Mouse (Mus musculus): ENCODE measurements around the gene Ccdc77. TPM values are rescaled to one million over a fixed set of nuclear protein-coding genes. Genes with fewer than 3 reads are reported as not detected.
"Not testable (repeated sequence)": the region's sequence is repeated elsewhere in the genome, so short reads cannot be mapped to it uniquely, and the experiment has no call there.

Ccdc77 gene
- polyA plus RNA-seq, 1 experiment from 2014 or later = 12.4 TPM

DNA sequence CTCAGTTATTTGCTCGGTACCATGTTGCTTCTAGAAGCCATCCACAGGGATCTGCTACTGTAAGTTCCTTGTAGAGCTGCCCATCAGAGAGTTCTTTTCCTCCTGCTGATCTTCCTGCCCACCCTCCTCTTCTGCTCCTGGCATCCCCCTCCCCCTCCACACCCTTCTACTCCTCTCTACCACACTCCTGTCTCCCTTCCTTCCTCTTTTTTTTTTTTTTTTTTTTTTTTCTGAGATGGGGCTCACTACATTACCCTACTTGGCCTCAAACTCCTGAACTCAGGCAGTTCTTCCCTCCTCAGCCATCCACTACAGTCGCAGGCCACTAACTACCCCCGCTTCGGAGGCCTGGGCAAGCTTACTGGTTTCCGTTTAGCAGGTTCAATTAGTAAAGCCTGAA is 51.7 kb downstream of the Ccdc77 start:
- no peak for ATAC-seq
- no peak for TF ChIP-seq CTCF (IDR thresholded peaks at IDR 0.05)
- no peak for DNase-seq (ENCODE audit: low read depth, low spot score)
- H3K27me3 ChIP-seq = no peaks in the 10 kb centered on the region
- in situ Hi-C loops (cut with MboI; ENCODE audit: low pct_unique_long_range_greater_than_20kb) = no loop called here
- POLR2A ChIA-PET = interaction anchor here (0.6 kb wide), 1 partner anchor 11 kb away, joined by 4 read pairs; no protein-coding TSS in a partner anchor
- CTCF ChIA-PET = interaction anchor here (1.1 kb wide), 1 partner anchor 18 kb away, joined by 3 read pairs; the partner anchor contains the start of genes B4galnt3 and D330020A13Rik

DNA sequence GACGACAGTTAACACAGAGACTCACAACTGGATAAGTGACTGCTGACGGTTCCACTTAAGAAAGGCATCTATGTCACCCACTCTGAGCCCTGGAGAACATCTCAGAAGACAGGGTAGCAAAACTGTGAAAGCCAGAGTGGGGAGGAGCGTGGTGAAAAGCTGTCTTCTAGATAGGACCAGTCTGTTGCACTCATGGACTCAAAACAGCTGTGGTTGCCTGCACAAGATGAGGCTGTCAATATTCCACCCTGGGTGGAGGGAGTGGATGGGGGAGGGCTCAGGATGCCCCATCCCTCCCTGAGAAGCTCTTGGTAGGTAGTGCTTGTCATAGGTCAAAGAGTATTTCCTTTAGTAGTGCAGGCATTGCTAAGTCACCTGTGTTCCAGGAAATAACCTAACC is 54.4 kb downstream of the Ccdc77 start:
- in situ Hi-C loops (cut with MboI; ENCODE audit: low pct_unique_long_range_greater_than_20kb) = no loop called here
- no peak for ATAC-seq
- ChIA-PET CTCF (interaction anchor here (1.0 to 1.5 kb wide), 3 partner anchors 10 to 15 kb away, joined by 3 to 6 read pairs (median 4); no protein-coding TSS in a partner anchor), POLR2A (interaction anchor here (1.0 kb wide), 1 partner anchor 116 kb away, joined by 3 read pairs; no protein-coding TSS in a partner anchor)
- no peak for DNase-seq (ENCODE audit: low read depth, low spot score)
- no peaks in the 10 kb centered on the region for H3K27me3 ChIP-seq
- TF ChIP-seq CTCF (IDR thresholded peaks at IDR 0.05) = no peak

DNA sequence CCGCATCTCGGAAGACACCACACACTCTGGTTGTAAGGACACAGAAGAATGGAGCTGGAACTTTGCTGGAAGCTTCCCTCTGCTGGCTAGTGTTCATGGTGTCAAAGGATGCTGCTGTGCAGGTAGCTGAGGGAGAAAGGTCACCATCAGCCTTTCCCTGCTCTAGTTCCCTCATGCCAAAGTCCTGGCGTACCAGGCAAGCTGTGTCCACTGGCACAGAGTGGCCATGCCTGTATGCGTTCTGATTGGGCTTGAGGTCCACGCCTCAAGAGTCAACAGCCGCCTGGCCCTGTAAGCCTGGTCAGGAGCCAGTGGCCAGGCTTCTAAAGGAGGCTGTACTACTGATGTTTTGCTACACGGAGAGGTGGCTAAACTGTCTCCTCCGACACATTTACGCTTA is 54.8 kb downstream of the Ccdc77 start:
- ChIA-PET POLR2A (interaction anchor here (1.0 kb wide), 1 partner anchor 116 kb away, joined by 3 read pairs; no protein-coding TSS in a partner anchor), CTCF (interaction anchor here (1.4 to 1.8 kb wide), 3 partner anchors 9 to 90 kb away, joined by 3 to 6 read pairs (median 5); no protein-coding TSS in a partner anchor)
- ATAC-seq (no peak), DNase-seq (ENCODE audit: low read depth, low spot score) (no peak)
- in situ Hi-C loops (cut with MboI; ENCODE audit: low pct_unique_long_range_greater_than_20kb) = no loop called here
- H3K27me3 ChIP-seq = no peaks in the 10 kb centered on the region
- no peak for TF ChIP-seq CTCF (IDR thresholded peaks at IDR 0.05)

DNA sequence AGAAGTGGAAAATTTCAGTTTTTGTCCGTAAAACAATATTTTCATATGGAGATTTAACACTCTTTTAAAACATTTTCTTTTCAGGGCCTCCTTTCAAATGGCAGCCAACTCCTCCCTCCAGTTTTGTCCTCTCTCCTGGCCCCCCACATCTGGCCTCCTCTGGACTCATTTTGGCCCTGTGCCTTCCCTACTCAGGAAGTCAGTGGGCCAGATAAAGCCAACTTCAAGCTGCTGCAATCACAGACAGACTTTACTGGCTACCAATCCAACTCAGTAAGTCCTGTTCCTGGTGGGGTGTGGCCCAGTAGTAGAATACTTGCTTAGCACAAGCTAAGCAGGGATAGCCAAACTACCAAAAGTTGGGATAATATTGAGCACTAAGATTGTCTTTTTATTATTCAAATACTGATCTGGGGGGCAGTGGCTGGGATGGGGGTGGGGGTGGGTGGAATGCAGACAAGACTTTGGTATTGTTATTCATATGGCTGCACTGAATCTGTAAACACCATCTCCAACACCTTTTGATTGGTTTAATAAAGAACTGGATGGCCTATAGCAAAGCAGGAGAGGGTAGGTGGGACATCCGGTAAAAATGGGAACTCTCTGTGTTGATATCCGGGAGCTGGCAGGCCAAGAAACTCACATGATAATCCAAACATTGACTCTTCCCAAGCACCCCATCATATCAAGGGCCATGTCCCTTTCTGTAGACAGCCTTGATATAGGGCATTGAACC is 57.1 kb downstream of the Ccdc77 start:
- TF ChIP-seq CTCF (IDR thresholded peaks at IDR 0.05) = no peak
- POLR2A ChIA-PET = no interaction called here
- CTCF ChIA-PET = interaction anchor here (1.4 kb wide), 1 partner anchor 94 kb away, joined by 3 read pairs; no protein-coding TSS in a partner anchor
- no peaks in the 10 kb centered on the region for H3K27me3 ChIP-seq
- no peak for ATAC-seq
- no peak for DNase-seq (ENCODE audit: low read depth, low spot score)
- in situ Hi-C loops (cut with MboI; ENCODE audit: low pct_unique_long_range_greater_than_20kb) = no loop called here

DNA sequence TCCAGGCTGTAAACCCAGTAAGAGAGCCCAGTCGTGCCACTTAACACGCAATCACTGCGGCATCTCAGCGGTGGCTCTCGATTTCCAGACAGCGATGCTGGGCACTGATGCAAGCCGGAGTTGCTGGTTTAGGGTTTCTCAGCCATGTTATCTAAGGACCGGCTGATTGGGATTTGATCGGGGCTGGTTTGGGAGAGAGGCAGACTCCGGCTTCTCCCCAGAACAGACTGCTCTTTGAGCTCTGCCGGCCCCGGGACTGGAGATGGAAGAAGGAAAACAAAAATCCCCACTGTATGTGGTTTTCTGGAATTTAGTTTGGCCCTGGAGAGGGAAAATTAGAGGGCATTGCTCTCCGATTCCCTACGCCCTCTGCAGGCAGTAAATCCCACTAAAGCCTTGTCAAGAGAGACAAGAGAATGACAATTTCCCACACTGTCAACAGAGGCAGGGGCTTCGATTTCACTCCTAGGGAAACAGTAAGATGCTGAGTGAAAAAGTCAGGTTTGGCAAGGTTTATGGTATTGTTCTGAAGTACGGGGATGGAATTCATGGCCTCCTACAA is 61.3 kb downstream of the Ccdc77 start:
- peak; percentile 53 for TF ChIP-seq CTCF (IDR thresholded peaks at IDR 0.05)
- ChIA-PET POLR2A (no interaction called here), CTCF (interaction anchor here (3.5 to 3.9 kb wide), 2 partner anchors 76 to 80 kb away, joined by 15 to 23 read pairs; no protein-coding TSS in a partner anchor)
- in situ Hi-C loops (cut with MboI; ENCODE audit: low pct_unique_long_range_greater_than_20kb) = loop anchor here (5.0 kb wide), 1 partner anchor 81 kb away; no protein-coding TSS in a partner anchor
- DNase-seq (ENCODE audit: low read depth, low spot score) (no peak), ATAC-seq (peak; percentile 17)
- no peaks in the 10 kb centered on the region for H3K27me3 ChIP-seq

DNA sequence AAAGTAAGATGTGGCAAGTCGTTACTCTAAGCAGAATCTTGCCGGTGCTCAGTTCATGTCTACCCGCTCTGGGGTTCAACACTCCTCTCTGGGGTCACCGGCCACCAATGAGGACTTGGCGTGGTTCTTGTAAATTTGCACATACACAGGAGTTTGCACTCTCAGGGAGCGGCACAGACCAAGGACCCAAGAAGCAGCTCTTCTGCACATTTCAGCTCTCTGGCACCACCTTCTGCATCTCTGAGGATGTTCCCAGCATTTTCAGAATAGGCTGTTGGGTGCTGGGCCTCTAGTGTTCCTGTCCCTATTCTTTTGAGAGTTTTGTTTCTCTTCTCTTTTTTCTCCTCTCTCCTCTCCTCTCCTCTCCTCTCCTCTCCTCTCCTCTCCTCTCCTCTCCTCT is 63.0 kb downstream of the Ccdc77 start:
- H3K27me3 ChIP-seq = peaks cover 8% of the 10 kb centered on the region
- DNase-seq (ENCODE audit: low read depth, low spot score) = no peak
- ChIA-PET POLR2A (interaction anchor here (0.6 kb wide), 2 partner anchors 43 to 507 kb away, joined by 3 read pairs; no protein-coding TSS in a partner anchor), CTCF (interaction anchor here (1.0 to 3.9 kb wide), 6 partner anchors 9 to 84 kb away, joined by 3 to 23 read pairs (median 6); no protein-coding TSS in a partner anchor)
- in situ Hi-C loops (cut with MboI; ENCODE audit: low pct_unique_long_range_greater_than_20kb) = loop anchor here (5.0 kb wide), 1 partner anchor 79 kb away; no protein-coding TSS in a partner anchor
- no peak for ATAC-seq
- peak; percentile 88 for TF ChIP-seq CTCF (IDR thresholded peaks at IDR 0.05)

DNA sequence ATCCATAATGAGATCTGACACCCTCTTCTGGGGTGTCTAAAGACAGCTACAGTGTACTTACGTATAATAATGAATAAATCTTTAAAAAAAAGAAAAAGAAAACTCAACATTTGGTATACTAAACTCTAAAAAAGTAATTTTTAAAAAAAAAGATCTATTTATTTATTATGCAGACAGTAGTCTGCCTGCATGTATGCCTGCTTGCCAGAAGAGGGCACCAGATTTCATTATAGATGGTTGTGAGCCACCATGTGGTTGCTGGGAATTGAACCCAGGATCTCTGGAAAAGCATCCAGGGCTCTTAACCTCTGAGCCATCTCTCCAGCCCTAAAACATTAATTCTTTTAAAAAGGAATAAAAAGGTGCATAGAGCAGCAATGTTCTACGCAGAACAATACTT is 67.6 kb downstream of the Ccdc77 start:
- TF ChIP-seq CTCF (IDR thresholded peaks at IDR 0.05) = peak; percentile 73
- CTCF ChIA-PET; POLR2A ChIA-PET; in situ Hi-C loops (cut with MboI; ENCODE audit: low pct_unique_long_range_greater_than_20kb); DNase-seq (ENCODE audit: low read depth, low spot score); ATAC-seq: not testable (repeated sequence)
- H3K27me3 ChIP-seq = peaks cover 15% of the 10 kb centered on the region

DNA sequence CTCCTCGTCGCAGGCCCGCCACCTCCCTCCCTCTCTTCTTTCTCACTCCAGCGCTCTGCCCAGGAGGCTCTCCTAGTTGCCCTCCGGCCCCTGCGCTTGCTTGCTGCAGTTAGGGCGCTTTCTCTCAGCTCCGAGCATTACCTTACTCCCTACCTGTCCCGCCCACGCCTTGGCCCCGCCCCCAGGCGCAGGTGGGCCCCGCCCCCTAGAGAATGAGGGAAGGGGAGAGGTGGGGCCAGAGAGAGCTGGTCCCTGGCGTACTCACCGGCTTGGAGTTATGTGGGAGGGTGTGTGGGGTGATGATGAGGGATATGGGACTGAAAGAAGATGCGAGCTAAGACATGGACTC is 69.4 kb downstream of the Ccdc77 start:
- ChIA-PET POLR2A (no interaction called here), CTCF (interaction anchor here (1.0 to 1.4 kb wide), 3 partner anchors 15 to 69 kb away, joined by 3 read pairs; no protein-coding TSS in a partner anchor)
- H3K27me3 ChIP-seq = peaks cover 15% of the 10 kb centered on the region
- in situ Hi-C loops (cut with MboI; ENCODE audit: low pct_unique_long_range_greater_than_20kb) = no loop called here
- no peak for DNase-seq (ENCODE audit: low read depth, low spot score)
- no peak for ATAC-seq
- TF ChIP-seq CTCF (IDR thresholded peaks at IDR 0.05) = no peak

DNA sequence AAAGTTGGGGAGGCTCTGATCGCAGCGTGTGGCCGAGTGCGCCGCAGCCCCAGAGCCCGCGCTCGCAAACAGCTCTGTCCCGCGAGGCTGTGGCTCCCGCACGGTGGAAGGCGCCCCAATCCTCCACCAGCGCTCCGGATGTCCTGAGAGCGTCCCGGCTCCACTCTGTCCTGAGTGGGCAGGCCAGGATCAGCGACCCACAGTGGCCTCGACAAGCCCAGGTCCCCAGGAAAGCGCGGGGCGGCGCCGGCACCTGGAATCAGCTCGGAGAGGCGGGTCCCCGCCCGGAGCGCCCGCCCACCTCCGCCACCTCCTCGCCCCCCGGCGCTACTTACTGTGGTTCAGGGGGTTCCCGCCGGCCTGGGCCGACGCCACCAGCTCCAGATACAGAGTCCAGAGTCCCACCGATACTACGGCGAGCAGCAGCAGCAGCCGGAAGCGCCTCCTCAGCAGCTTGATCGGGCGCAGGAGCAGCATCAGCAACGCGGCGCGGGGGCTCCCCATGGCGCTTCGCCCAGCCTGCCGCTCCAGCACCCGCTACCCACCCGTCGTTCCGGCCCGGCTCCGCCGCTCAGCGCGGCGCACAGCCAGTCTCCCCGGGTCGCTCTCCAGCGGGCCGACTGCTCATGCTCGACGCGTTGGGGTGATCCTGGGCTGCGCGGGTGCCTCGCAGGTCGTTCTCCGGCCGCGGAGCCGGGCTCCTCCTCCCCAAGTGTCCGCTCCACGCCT is 70.0 kb downstream of the Ccdc77 start, which contains the start of the genes D330020A13Rik and B4galnt3:
Gene D330020A13Rik, plus strand, starts transcription at position 309 of the 729 bp plus-strand sequence.
Gene B4galnt3, minus strand, starts transcription at position 504 of the 729 bp plus-strand sequence.
- peaks cover 15% of the 10 kb centered on the region for H3K27me3 ChIP-seq
- no peak for DNase-seq (ENCODE audit: low read depth, low spot score)
- ChIA-PET POLR2A (interaction anchor here (0.9 kb wide), 1 partner anchor 20 kb away, joined by 4 read pairs; no protein-coding TSS in a partner anchor), CTCF (interaction anchor here (1.0 to 1.4 kb wide), 2 partner anchors 16 to 18 kb away, joined by 3 read pairs; no protein-coding TSS in a partner anchor)
- no peak for TF ChIP-seq CTCF (IDR thresholded peaks at IDR 0.05)
- in situ Hi-C loops (cut with MboI; ENCODE audit: low pct_unique_long_range_greater_than_20kb) = no loop called here
- no peak for ATAC-seq
